Comparison of ENCODE assay signal across 8 mouse cellular contexts in the genomic region with DNA sequence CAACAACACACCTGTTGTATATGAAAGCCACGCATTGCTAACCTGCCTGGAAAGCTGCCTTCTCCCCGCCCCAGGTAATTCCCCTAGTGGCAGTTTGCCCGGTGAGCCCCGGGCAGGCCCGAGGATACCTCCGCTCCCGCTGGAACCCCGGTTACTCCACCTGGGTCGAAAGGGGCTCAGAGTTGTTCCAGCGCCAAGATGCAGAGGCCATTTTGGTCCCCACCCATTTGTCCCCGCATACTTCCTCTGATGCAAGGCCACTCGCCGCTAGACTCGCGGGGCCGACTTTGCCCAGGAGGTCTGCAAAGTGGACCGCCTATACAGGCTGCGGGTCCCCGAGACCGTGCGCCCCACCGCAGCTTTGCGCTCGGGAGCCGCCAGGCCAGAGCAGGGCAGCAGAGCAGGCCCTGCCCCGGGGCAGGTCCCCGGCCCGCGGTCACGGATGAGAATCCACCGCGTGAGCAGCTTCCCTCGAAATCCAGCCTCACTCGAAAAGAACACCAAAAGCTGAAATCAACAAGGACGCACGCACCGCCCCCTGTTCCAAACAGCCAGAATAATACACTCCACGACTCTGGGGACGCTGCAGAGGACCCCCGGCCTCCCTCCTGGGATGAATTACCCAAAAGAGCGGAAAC. TPM values are rescaled to one million over a fixed set of nuclear protein-coding genes. Genes with fewer than 3 reads are reported as not detected.
DNase-seq lines count a peak whose midpoint lies in the region; ATAC-seq and TF ChIP-seq lines count a peak whose summit lies in the region.

No protein-coding gene starts in this region.

- peaks cover 2% of the 10 kb centered on the region; the same call in 1 of the 2 replicates for H3K9me3 ChIP-seq in heart, embryonic 13.5 days
- H3K9me3 ChIP-seq in stomach, embryonic 14.5 days (ENCODE audit: control insufficient read depth, low read depth, low read length), result no peaks in the 10 kb centered on the region

- no peak overlapping the region for H3K27ac ChIP-seq in spleen, adult 2 months (ENCODE audit: insufficient read depth, low read length)
- H3K27ac ChIP-seq in heart, embryonic 13.5 days (replicated peaks), result no peak overlapping the region
- peak overlapping the region; percentile 80 for H3K27ac ChIP-seq in stomach, embryonic 14.5 days (ENCODE audit: low read length)

- WGBS in spleen, adult 2 months, result 3% methylated on average over 41 of the region's 41 CpGs
- WGBS in heart, embryonic 13.5 days, result under 1% methylated on average over 41 of the region's 41 CpGs
- 1% methylated on average over 41 of the region's 41 CpGs for WGBS in stomach, embryonic 14.5 days

- H3K4me3 ChIP-seq in spleen, adult 2 months (ENCODE audit: extremely low read depth, insufficient read depth, insufficient read length), result peak overlapping the region; percentile 28; the same call in 1 of the 2 replicates
- peak overlapping the region; percentile 72 for H3K4me3 ChIP-seq in heart, embryonic 13.5 days
- H3K4me3 ChIP-seq in stomach, embryonic 14.5 days (ENCODE audit: low read depth, low read length), result peak overlapping the region; percentile 66

- no peak for ATAC-seq in heart, embryonic 13.5 days (ENCODE audit: extremely low read depth, insufficient number of reproducible peaks, low FRiP score, low TSS enrichment)
- ATAC-seq in megakaryocyte, adult 5-6 weeks (ENCODE audit: poor library complexity, severe bottlenecking), result peak; percentile 24; the same call in 1 of the 2 replicates
- no peak for ATAC-seq in stomach, embryonic 14.5 days (ENCODE audit: insufficient number of reproducible peaks, insufficient read depth, low FRiP score, low read depth)
- ATAC-seq in monocyte, adult 5-6 weeks (replicated peaks; ENCODE audit: insufficient number of reproducible peaks, low FRiP score, low TSS enrichment, poor library complexity, severe bottlenecking), result no peak

- no peak for TF ChIP-seq CTCF in spleen, adult 2 months (IDR thresholded peaks at IDR 0.05; ENCODE audit: extremely low read depth, insufficient read depth, insufficient read length, insufficient replicate concordance)

- no peaks in the 10 kb centered on the region for H3K36me3 ChIP-seq in spleen, adult 2 months (ENCODE audit: control insufficient read depth, insufficient read depth, low read length)
- no peaks in the 10 kb centered on the region for H3K36me3 ChIP-seq in heart, embryonic 13.5 days
- H3K36me3 ChIP-seq in stomach, embryonic 14.5 days (ENCODE audit: control insufficient read depth, insufficient read depth, low read length), result no peaks in the 10 kb centered on the region

- H3K9ac ChIP-seq in heart, embryonic 13.5 days, result peak overlapping the region; percentile 79
- H3K9ac ChIP-seq in stomach, embryonic 14.5 days (replicated peaks; ENCODE audit: low read depth, low read length), result peak overlapping the region; percentile 57

- DNase-seq in spleen, adult 2 months (ENCODE audit: low read depth in 1 of 2, low spot score in 2 of 2), result no peak
- DNase-seq in spleen, postnatal 4 days (ENCODE audit: low spot score in 2 of 2), result no peak
- peak; percentile 44 to 52 for DNase-seq in cerebellum, postnatal 10 days
- peak; percentile 49 for DNase-seq in kidney, postnatal 14 days

- TF ChIP-seq POLR2A in spleen, adult 2 months (IDR thresholded peaks at IDR 0.05; ENCODE audit: low read depth, low read length), result no peak

- peak overlapping the region; percentile 100 for H3K4me2 ChIP-seq in heart, embryonic 13.5 days
- peak overlapping the region; percentile 93 for H3K4me2 ChIP-seq in stomach, embryonic 14.5 days (replicated peaks; ENCODE audit: low read depth, low read length)

- H3K4me1 ChIP-seq in spleen, adult 2 months (ENCODE audit: control insufficient read depth, insufficient read depth, insufficient read length), result peaks cover 6% of the 10 kb centered on the region; the same call in 1 of the 2 replicates
- peaks cover 16% of the 10 kb centered on the region for H3K4me1 ChIP-seq in heart, embryonic 13.5 days
- H3K4me1 ChIP-seq in stomach, embryonic 14.5 days (ENCODE audit: control insufficient read depth, insufficient read depth, low read length), result no peaks in the 10 kb centered on the region; the same call in 1 of the 2 replicates

- peaks cover 17% of the 10 kb centered on the region for H3K27me3 ChIP-seq in spleen, adult 2 months (ENCODE audit: control insufficient read depth, insufficient read depth, low read length)
- H3K27me3 ChIP-seq in heart, embryonic 13.5 days (replicated peaks), result peaks cover 71% of the 10 kb centered on the region
- peaks cover 24% of the 10 kb centered on the region for H3K27me3 ChIP-seq in stomach, embryonic 14.5 days (ENCODE audit: control insufficient read depth, insufficient read depth, low read length)

RNA-seq across cellular contexts. Expression of a gene that starts 1.0 kb away (rescaled TPM):
- 0.07 and 0.09 TPM in 2 replicates for polyA plus RNA-seq in spleen, adult 2 months (2012; rRNA removed)
- polyA plus RNA-seq in heart, embryonic 13.5 days (2015; fragmentation: Nextera tagmentation; extraction: Ambion mirVana), result 2.5 and 2.6 TPM in 2 replicates
- total RNA-seq in megakaryocyte, adult 5-6 weeks (2015), result not detected in 2 replicates
- total RNA-seq in megakaryocyte, adult 5-6 weeks (2017), result not detected in 2 replicates
- polyA plus RNA-seq in stomach, embryonic 14.5 days (2014; fragmentation: Nextera tagmentation; extraction: Ambion mirVana), result 54.5 and 57.9 TPM in 2 replicates
- not detected in 3 replicates for total RNA-seq in monocyte, adult 5-6 weeks (2017)

RNA-seq across cellular contexts. Expression of a gene that starts 59.1 kb away (rescaled TPM):
- 16.7 and 17.0 TPM in 2 replicates for polyA plus RNA-seq in spleen, adult 2 months (2012; rRNA removed)
- polyA plus RNA-seq in heart, embryonic 13.5 days (2015; fragmentation: Nextera tagmentation; extraction: Ambion mirVana), result 44.9 and 50.2 TPM in 2 replicates
- 36.7 and 48.1 TPM in 2 replicates for total RNA-seq in megakaryocyte, adult 5-6 weeks (2015)
- total RNA-seq in megakaryocyte, adult 5-6 weeks (2017), result 43.0 and 43.7 TPM in 2 replicates
- 72.8 and 75.7 TPM in 2 replicates for polyA plus RNA-seq in stomach, embryonic 14.5 days (2014; fragmentation: Nextera tagmentation; extraction: Ambion mirVana)
- 77.8 to 87.0 TPM (median 86.4 TPM) in 3 replicates for total RNA-seq in monocyte, adult 5-6 weeks (2017)

Comparison
In these comparisons a context has a peak if more than half of its experiments do, and no peak if none do; other contexts are left out.
1. DNase-seq: peak in cerebellum, postnatal 10 days (2 of 2) and kidney, postnatal 14 days (single experiment); none in spleen, adult 2 months (0 of 2) and spleen, postnatal 4 days (0 of 2).
2. RNA of a gene that starts 1.0 kb away (polyA plus RNA-seq): 54.5 to 57.9 TPM in stomach, embryonic 14.5 days; 2.5 to 2.6 TPM in heart, embryonic 13.5 days and 0.07 to 0.09 TPM in spleen, adult 2 months; every median in the first group is over 10 times any median in the second.
3. Peak in every context shown above with its lines, with median percentiles within 50 percentile points of each other: H3K4me3 ChIP-seq.